Mouse (Mus musculus) heart, postnatal 0 days (tissue): ENCODE measurements at regions not wholly inside any gene's neighbourhood (a gene's known extent, or its start where the extent isn't known, plus 50 kb on each side); places are given as distances from the start of the nearest gene placed in this dataset.

Experiments
- CTCF ChIP-seq: IDR thresholded peaks from 2 replicates; pipeline ENCODE4 v1.5.1; 2016; ENCODE audit warnings: antibody characterized with exemption, control low read depth, low read depth
- EP300 ChIP-seq: IDR thresholded peaks from 2 replicates; pipeline ENCODE4 v1.6.1; 2016; ENCODE audit warnings: antibody characterized with exemption, low read depth

- no peak for TF ChIP-seq EP300
- no peak for TF ChIP-seq CTCF
Measured at GRCm38 (mm10) chr3:149395082-149395481, 404.7 kb upstream of the Adgrl2 start.
